In the genomic region with DNA sequence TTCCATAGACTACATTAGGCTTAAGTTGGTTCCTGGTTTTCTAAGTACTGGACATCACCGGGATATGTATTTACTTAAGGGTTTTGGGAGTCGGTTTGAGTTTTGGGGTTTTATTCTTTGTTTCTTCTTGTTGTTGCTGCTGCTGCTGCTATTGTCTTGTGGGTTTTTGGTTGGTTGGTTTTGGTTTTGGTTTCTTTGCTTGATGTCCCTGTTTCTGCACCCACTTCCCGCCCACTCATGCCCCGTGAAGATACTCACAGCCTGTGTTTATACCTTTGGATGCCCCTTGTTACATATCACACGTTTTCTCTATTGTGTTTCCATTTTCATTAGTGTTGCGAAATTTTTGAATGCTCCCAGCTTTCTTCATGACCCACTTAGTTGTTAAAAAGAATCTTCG, we compare ENCODE assay signal across 20 mouse cellular contexts.
A peak's percentile ranks its signal among the peaks of the same experiment; 100 is the strongest.
DNase-seq lines count a peak whose midpoint lies in the region; ATAC-seq and TF ChIP-seq lines count a peak whose summit lies in the region.
"Had no signal": no experiment of that assay in that cellular context is flagged by ENCODE, and none has a peak within 500 bp of the region (broad histone marks: within the 10 kb centered on the region; RNA-seq: fewer than 3 reads in every experiment).

No protein-coding gene starts in this region.

- H3K4me2 ChIP-seq in CH12.LX (ENCODE audit: insufficient read depth, low read depth, poor library complexity, severe bottlenecking), result peak overlapping the region; percentile 75
- no peak overlapping the region for H3K4me2 ChIP-seq in forebrain, embryonic 12.5 days
- H3K4me2 ChIP-seq: liver, embryonic 11.5 days; neural tube, embryonic 15.5 days had no signal

- no peaks in the 10 kb centered on the region for H3K9me3 ChIP-seq in CH12.LX (replicated peaks; ENCODE audit: low read length)
- no peaks in the 10 kb centered on the region for H3K9me3 ChIP-seq in forebrain, embryonic 12.5 days
- H3K9me3 ChIP-seq: forebrain, embryonic 10.5 days; hindbrain, embryonic 10.5 days; neural tube, embryonic 15.5 days had no signal

- no peaks in the 10 kb centered on the region for H3K27me3 ChIP-seq in CH12.LX (replicated peaks)
- H3K27me3 ChIP-seq in forebrain, embryonic 12.5 days, result no peaks in the 10 kb centered on the region
- H3K27me3 ChIP-seq: neural tube, embryonic 15.5 days had no signal

- peaks cover 0 to 16% of the 10 kb centered on the region in 2 experiments; a peak in 3 of 4 replicates for H3K4me1 ChIP-seq in CH12.LX (ENCODE audit: control insufficient read depth in 1 of 2, insufficient read depth in 2 of 2)
- no peaks in the 10 kb centered on the region for H3K4me1 ChIP-seq in forebrain, embryonic 12.5 days
- H3K4me1 ChIP-seq: forebrain, embryonic 10.5 days; hindbrain, embryonic 10.5 days; neural tube, embryonic 15.5 days had no signal

- intact Hi-C loops in left cerebral cortex, postnatal 10 days (cut with DNase I), result no loop called here

- TF ChIP-seq RAD21 in CH12.LX (IDR thresholded peaks at IDR 0.05; ENCODE audit: low read depth, low read length), result no peak

- TF ChIP-seq CTCF in CH12.LX (conservative IDR thresholded peaks at IDR 0.05 in 1 of 2, IDR thresholded peaks at IDR 0.05 in 1 of 2; ENCODE audit: low read depth in 2 of 2, low read length in 2 of 2), result no peak

- DNase-seq in CD4-positive, CD25-positive, alpha-beta regulatory T cell, adult 2 months (ENCODE audit: low read depth, low spot score), result peak; percentile 72
- no peak for DNase-seq in CH12.LX (ENCODE audit: extremely low read depth)
- DNase-seq in natural killer cell, adult 2 months (ENCODE audit: low spot score in 2 of 2), result peak; percentile 5 to 28
- DNase-seq in thymus, postnatal 36 days, result peak; percentile 24 to 29
- no peak for DNase-seq in left cerebral cortex, postnatal 10 days (ENCODE audit: extremely low spot score in 1 of 2, low spot score in 2 of 2)
- DNase-seq in gastrocnemius, postnatal 25 days, result no peak
- DNase-seq: adrenal gland, adult 2 months; cerebellum, adult 2 months; gastrocnemius, postnatal 10 days; kidney, adult 8-10 months; kidney, postnatal 14 days; layer of hippocampus, adult 9-11 months; lung, adult 18-20 months; right cerebral cortex, postnatal 14 days had no signal

- ATAC-seq in forebrain, embryonic 12.5 days (ENCODE audit: low FRiP score), result no peak

- no peak overlapping the region; the same call in 1 of the 2 replicates for H3K9ac ChIP-seq in CH12.LX (ENCODE audit: insufficient read depth, low read depth)
- H3K9ac ChIP-seq in forebrain, embryonic 12.5 days, result no peak overlapping the region
- H3K9ac ChIP-seq: neural tube, embryonic 15.5 days had no signal

- H3K4me3 ChIP-seq in CH12.LX (replicated peaks in 1 of 3; ENCODE audit: low read depth in 2 of 3, low read length in 2 of 3, poor library complexity in 1 of 3), result no peak overlapping the region
- no peak overlapping the region for H3K4me3 ChIP-seq in forebrain, embryonic 12.5 days (replicated peaks)
- H3K4me3 ChIP-seq: forebrain, embryonic 10.5 days; hindbrain, embryonic 10.5 days; left cerebral cortex, adult 2 months; neural tube, embryonic 15.5 days had no signal

- TF ChIP-seq POLR2A in CH12.LX (IDR thresholded peaks at IDR 0.05; ENCODE audit: low read depth, low read length), result no peak

- TF ChIP-seq EP300 in CH12.LX (IDR thresholded peaks at IDR 0.05; ENCODE audit: low read length), result no peak

- no peak overlapping the region for H3K27ac ChIP-seq in CH12.LX (ENCODE audit: insufficient read depth, low read depth)
- no peak overlapping the region for H3K27ac ChIP-seq in forebrain, embryonic 12.5 days
- H3K27ac ChIP-seq: forebrain, embryonic 10.5 days; hindbrain, embryonic 10.5 days; left cerebral cortex, adult 2 months; neural tube, embryonic 15.5 days had no signal

- peaks cover 0 to 48% of the 10 kb centered on the region in 2 experiments for H3K36me3 ChIP-seq in CH12.LX (replicated peaks in 1 of 2; ENCODE audit: control insufficient read depth in 1 of 2, insufficient read depth in 1 of 2, low read length in 1 of 2)
- H3K36me3 ChIP-seq in forebrain, embryonic 12.5 days (replicated peaks), result peaks cover 23% of the 10 kb centered on the region

- dilution Hi-C loops in CH12.LX (cut with MboI; ENCODE audit: extremely low pct_ligation_motif_present, extremely low pct_unique_long_range_greater_than_20kb, low sequenced_read_pairs), result no loop called here

- 93% methylated on average over 7 of the region's 7 CpGs for WGBS in forebrain, embryonic 12.5 days

- in situ Hi-C loops in CH12.LX (cut with MboI; ENCODE audit: low pct_ligation_motif_present, low pct_unique_long_range_greater_than_20kb, low sequenced_read_pairs), result loop anchor here (25.0 kb wide), 2 partner anchors 888 to 1037 kb away; no protein-coding TSS in a partner anchor

- no peaks in the 10 kb centered on the region for H3K79me2 ChIP-seq in CH12.LX (replicated peaks; ENCODE audit: control insufficient read depth, extremely low read depth, insufficient read depth, poor library complexity, severe bottlenecking)

TF ChIP-seq in CH12.LX, 34 proteins besides CTCF, POLR2A, EP300 and RAD21:
- TF ChIP-seq USF1 (IDR thresholded peaks at IDR 0.05; ENCODE audit: low read depth, low read length), result no peak
- no peak for TF ChIP-seq CHD2 (IDR thresholded peaks at IDR 0.05; ENCODE audit: low read length)
- no peak for TF ChIP-seq ELF1 (IDR thresholded peaks at IDR 0.05; ENCODE audit: low read depth, low read length)
- TF ChIP-seq MXI1 (IDR thresholded peaks at IDR 0.05; ENCODE audit: low read depth, low read length), result no peak

Comparison
In these comparisons a context has a peak if more than half of its experiments do, and no peak if none do; other contexts are left out.
1. DNase-seq: peak in CD4-positive, CD25-positive, alpha-beta regulatory T cell, adult 2 months (single experiment), natural killer cell, adult 2 months (2 of 2) and thymus, postnatal 36 days (2 of 2); none in CH12.LX (single experiment), left cerebral cortex, postnatal 10 days (0 of 2) and gastrocnemius, postnatal 25 days (single experiment).